Mouse (Mus musculus) heart, adult 2 months (tissue): ENCODE results near the gene Gm11595.
"Not testable (repeated sequence)": the region's sequence is repeated elsewhere in the genome, so short reads cannot be mapped to it uniquely, and the experiment has no call there.

ENCODE experiments used
- EP300 ChIP-seq: fragments of 200-500 bp; IDR thresholded peaks from 2 replicates; pipeline ENCODE4 v1.6.1; 2011; ENCODE audit warnings: low read depth, low read length, control low read depth; ENCODE audit not compliant: insufficient read depth
- POLR2A ChIP-seq: fragments of 200-500 bp; IDR thresholded peaks from 2 replicates; pipeline ENCODE4 v1.6.1; 2011; ENCODE audit warnings: mild to moderate bottlenecking, low read depth, low read length, control low read depth; ENCODE audit not compliant: insufficient read depth

DNA sequence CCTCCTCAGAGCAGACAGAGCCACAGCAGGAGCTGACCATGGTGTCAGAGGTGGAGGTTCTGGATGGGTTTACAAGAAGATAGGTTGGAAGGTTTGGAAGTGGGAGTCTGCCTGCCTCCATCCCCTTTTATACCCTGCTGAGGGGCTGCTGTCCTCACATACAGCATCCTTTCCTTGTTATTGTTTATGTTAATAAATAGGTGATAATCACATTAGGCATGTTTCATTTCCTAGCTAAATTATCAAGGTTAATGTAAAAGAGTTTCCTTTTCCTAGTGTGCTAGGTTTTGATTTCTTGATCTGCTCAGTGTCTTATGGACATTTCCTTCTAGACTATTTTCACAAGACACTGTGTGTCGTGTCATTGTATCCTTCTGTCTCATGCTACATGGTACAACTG lies 26.1 kb upstream of the Gm11595 start, which contains the start of gene Gm11569:
- not testable (repeated sequence) for TF ChIP-seq POLR2A, EP300
